In the genomic region with DNA sequence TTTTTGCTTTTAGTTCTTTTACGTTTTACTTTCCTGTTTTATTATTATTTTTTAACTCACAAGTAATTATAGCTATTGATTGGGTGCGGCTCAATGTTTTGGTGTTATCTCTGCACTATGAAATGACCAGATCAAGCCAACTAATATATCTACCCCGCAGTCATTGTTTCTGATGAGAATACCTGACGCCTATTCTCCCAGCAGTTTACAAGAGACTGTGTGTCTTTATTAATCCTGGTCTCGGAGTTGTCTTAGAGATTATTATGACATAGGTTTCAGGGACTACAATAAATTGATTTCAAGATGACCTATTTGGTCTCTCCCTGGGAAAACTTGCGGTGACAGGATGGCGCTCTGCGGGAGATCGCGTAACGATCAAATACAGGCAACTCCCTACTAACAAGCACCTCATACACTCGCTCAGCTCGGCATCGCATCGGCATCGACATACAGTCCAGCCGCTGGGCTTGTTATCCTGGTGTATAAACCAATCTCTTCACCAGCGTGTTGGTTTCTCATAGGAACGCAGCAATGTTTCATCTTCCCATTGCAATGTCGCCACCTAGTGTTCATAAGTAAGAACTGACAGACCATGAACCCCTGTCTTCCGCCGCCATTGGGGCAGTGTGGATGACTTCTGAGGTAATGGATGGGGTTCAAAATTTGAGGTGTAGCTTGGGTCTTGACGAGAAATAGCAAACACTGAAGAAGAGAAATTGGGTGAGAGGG, we compare ENCODE assay signal across 9 mouse cellular contexts. TPM values are rescaled to one million over a fixed set of nuclear protein-coding genes. Genes with fewer than 3 reads are reported as not detected.
DNase-seq lines count a peak whose midpoint lies in the region; ATAC-seq lines count a peak whose summit lies in the region.
"Had no signal": no experiment of that assay in that cellular context is flagged by ENCODE, and none has a peak within 500 bp of the region (broad histone marks: within the 10 kb centered on the region; RNA-seq: fewer than 3 reads in every experiment).

No protein-coding gene starts in this region.

- no peak overlapping the region for H3K27ac ChIP-seq in intestine, embryonic 15.5 days

- peaks cover 9% of the 10 kb centered on the region for H3K4me1 ChIP-seq in intestine, embryonic 15.5 days (replicated peaks)

- no peaks in the 10 kb centered on the region for H3K27me3 ChIP-seq in intestine, embryonic 15.5 days (replicated peaks)

- intact Hi-C loops in left cerebral cortex, postnatal 10 days (cut with DNase I) = loop anchor here (5.0 to 10.0 kb wide), 3 partner anchors 72 to 273 kb away; no protein-coding TSS in a partner anchor

- H3K4me2 ChIP-seq in intestine, embryonic 15.5 days (replicated peaks) = peak overlapping the region; percentile 45

- H3K4me3 ChIP-seq in intestine, embryonic 15.5 days (replicated peaks) = no peak overlapping the region

- no peaks in the 10 kb centered on the region for H3K36me3 ChIP-seq in intestine, embryonic 15.5 days

- 23% methylated on average over 23 of the region's 23 CpGs for WGBS in intestine, embryonic 15.5 days

- peak; percentile 94 for ATAC-seq in common myeloid progenitor, adult 5-6 weeks (replicated peaks; ENCODE audit: low read depth, poor library complexity, severe bottlenecking)
- ATAC-seq in intestine, embryonic 15.5 days = peak; percentile 65
- peak; percentile 89 for ATAC-seq in megakaryocyte-erythroid progenitor cell, adult 5-6 weeks (replicated peaks; ENCODE audit: low FRiP score, low TSS enrichment, poor library complexity, severe bottlenecking)

- H3K9ac ChIP-seq in intestine, embryonic 15.5 days = no peak overlapping the region

- peak; percentile 34 for DNase-seq in ovary, postnatal 36 days (ENCODE audit: low spot score)
- no peak for DNase-seq in ovary, adult 18-20 months (ENCODE audit: low spot score)
- DNase-seq in gastrocnemius, adult 8-10 months (ENCODE audit: low spot score in 2 of 2) = peak; percentile 8 to 11
- DNase-seq in left cerebral cortex, postnatal 10 days (ENCODE audit: extremely low spot score in 1 of 2, low spot score in 2 of 2) = peak; percentile 44 to 81
- peak; percentile 39 for DNase-seq in right cerebral cortex, postnatal 4 days

- H3K9me3 ChIP-seq in intestine, embryonic 15.5 days = no peaks in the 10 kb centered on the region

RNA-seq across cellular contexts. Expression of a gene that starts 31.2 kb away (rescaled TPM):
- total RNA-seq in common myeloid progenitor, adult 5-6 weeks (2017) = 4.4 and 4.6 TPM in 2 replicates
- not detected for total RNA-seq in gastrocnemius, adult 8-10 months (2022)
- polyA plus RNA-seq in intestine, embryonic 15.5 days (2015; fragmentation: Nextera tagmentation; extraction: Ambion mirVana) = 1.2 and 2.1 TPM in 2 replicates
- 1 to 10 TPM; 2.0 to 2.6 TPM for total RNA-seq in left cerebral cortex, postnatal 10 days (2021)
- total RNA-seq in megakaryocyte-erythroid progenitor cell, adult 5-6 weeks (2014; fragmentation: Nextera tagmentation) = not detected in 2 replicates
- 0.84 and 4.8 TPM in 2 replicates for total RNA-seq in megakaryocyte-erythroid progenitor cell, adult 5-6 weeks (2017)
- total RNA-seq: adrenal gland, adult 18-20 months had no signal

RNA-seq across cellular contexts. Expression of a gene that starts 34.0 kb away (rescaled TPM):
- not detected in 2 replicates for total RNA-seq in common myeloid progenitor, adult 5-6 weeks (2017)
- total RNA-seq in gastrocnemius, adult 8-10 months (2022) = not detected
- not detected in 2 replicates for polyA plus RNA-seq in intestine, embryonic 15.5 days (2015; fragmentation: Nextera tagmentation; extraction: Ambion mirVana)
- under 1 TPM; 0.18 to 0.66 TPM for total RNA-seq in left cerebral cortex, postnatal 10 days (2021)
- total RNA-seq in megakaryocyte-erythroid progenitor cell, adult 5-6 weeks (2014; fragmentation: Nextera tagmentation) = not detected in 2 replicates
- not detected in 2 replicates for total RNA-seq in megakaryocyte-erythroid progenitor cell, adult 5-6 weeks (2017)
- total RNA-seq: adrenal gland, adult 18-20 months had no signal
